Mouse (Mus musculus) hindbrain, embryonic 10.5 days (tissue): ENCODE results near the gene Prr15l. TPM values are rescaled to one million over a fixed set of nuclear protein-coding genes. Genes with fewer than 3 reads are reported as not detected.

ENCODE experiments used
- polyA plus RNA-seq: library from polyadenylated mRNA; unstranded; fragments of >200 nt; fragmentation: Nextera tagmentation; extraction: Ambion mirVana; gene quantifications from 2 replicates; pipeline ENCODE4 v1.2.1, GENCODE M21; 2016

Prr15l gene
- polyA plus RNA-seq, 1 experiment from 2014 or later, result 0.75 TPM

Other genes starting within 250 kb of the Prr15l start
- gene Snx11, start 150.5 kb upstream of the Prr15l start, polyA plus RNA-seq, result 28.0 and 30.4 TPM in 2 replicates
- gene Cbx1, start 139.0 kb upstream of the Prr15l start, polyA plus RNA-seq, result 158 and 198 TPM in 2 replicates
- 65.7 and 71.8 TPM in 2 replicates for gene Nfe2l1, start 98.1 kb upstream of the Prr15l start, polyA plus RNA-seq
- gene Copz2, start 78.2 kb upstream of the Prr15l start, polyA plus RNA-seq, result 42.9 and 44.2 TPM in 2 replicates
- 112 and 124 TPM in 2 replicates for gene Cdk5rap3, start 11.6 kb upstream of the Prr15l start, polyA plus RNA-seq
- gene Pnpo, start 15.9 kb downstream of the Prr15l start, polyA plus RNA-seq, result 31.4 and 36.4 TPM in 2 replicates
- gene Sp2, start 54.9 kb downstream of the Prr15l start, polyA plus RNA-seq, result 29.5 and 31.4 TPM in 2 replicates
- 1.6 and 2.3 TPM in 2 replicates for gene Sp6, start 85.3 kb downstream of the Prr15l start, polyA plus RNA-seq
- gene Scrn2, start 101.8 kb downstream of the Prr15l start, polyA plus RNA-seq, result 38.3 and 39.4 TPM in 2 replicates
- gene Lrrc46, start 113.3 kb downstream of the Prr15l start, polyA plus RNA-seq, result 3.5 and 6.8 TPM in 2 replicates
- gene Mrpl10, start 113.5 kb downstream of the Prr15l start, polyA plus RNA-seq, result 78.9 and 80.7 TPM in 2 replicates
- 9.4 and 10.7 TPM in 2 replicates for gene Osbpl7, start 122.5 kb downstream of the Prr15l start, polyA plus RNA-seq
- gene Tbx21, start 187.2 kb downstream of the Prr15l start, polyA plus RNA-seq, result 0.29 TPM in 2 replicates
- gene Tbkbp1, start 223.4 kb downstream of the Prr15l start, polyA plus RNA-seq, result 3.6 and 6.4 TPM in 2 replicates